Mouse (Mus musculus): ENCODE measurements around the gene Trim27.

DNA sequence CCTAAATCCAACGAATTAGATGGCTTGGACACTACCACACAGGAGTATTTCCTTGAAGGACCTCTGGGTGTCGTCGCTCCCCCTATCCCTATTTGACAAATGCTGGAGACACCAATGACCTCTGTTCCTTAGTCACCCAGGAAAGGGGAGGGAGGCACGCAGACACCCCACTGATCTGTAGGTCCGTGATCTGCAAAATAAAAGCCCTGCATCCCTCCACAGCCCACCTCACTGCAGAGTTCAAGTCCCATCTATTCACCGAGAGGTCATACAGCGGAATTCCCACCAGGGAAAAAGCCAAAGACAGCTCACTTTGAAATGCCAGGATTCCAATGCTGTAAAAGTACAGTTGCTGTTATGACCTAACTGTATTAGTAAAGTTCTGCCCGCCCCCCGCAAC is 21.2 kb upstream of the Trim27 start:
- no peak for TF ChIP-seq CTCF (IDR thresholded peaks at IDR 0.05; ENCODE audit: low read depth)
- TF ChIP-seq EP300 (optimal IDR thresholded peaks at IDR 0.05), result no peak
